Mouse (Mus musculus) megakaryocyte, embryonic 14.5 days (primary cell): ENCODE data around the gene Lef1.

Experiments
- FLI1 ChIP-seq: IDR thresholded peaks from 2 replicates; pipeline ENCODE4 v1.6.1; 2012; ENCODE audit warnings: low read length, inconsistent platforms, mixed read lengths
- GATA1 ChIP-seq: IDR thresholded peaks from 3 replicates; pipeline ENCODE4 v1.6.1; 2012; ENCODE audit warnings: mixed read lengths, low read length, inconsistent platforms, borderline replicate concordance

DNA sequence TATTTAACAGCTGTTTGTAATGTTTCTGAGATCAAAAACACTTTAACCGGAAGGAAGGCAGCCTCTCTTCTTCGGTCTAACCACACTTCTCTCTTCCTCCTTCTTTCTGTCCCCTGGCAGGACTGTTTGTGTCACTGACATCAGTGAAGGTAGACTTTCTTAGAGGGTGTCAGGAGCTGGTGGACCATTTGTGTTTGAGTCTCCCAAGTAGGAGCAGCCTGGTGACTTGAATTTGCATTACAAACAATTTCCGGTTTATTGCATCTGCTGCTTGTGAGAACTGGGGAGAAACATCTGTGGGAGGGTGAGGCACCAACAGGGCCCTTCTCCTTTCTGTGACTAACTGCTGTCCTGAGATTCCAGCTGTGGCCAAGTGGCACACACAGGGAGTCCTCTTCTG lies 7.6 kb downstream of the Lef1 start:
- TF ChIP-seq GATA1 (no peak), FLI1 (no peak)
